Mouse (Mus musculus) thymus, adult 2 months (tissue): ENCODE measurements at regions not wholly inside any gene's neighbourhood (a gene's known extent, or its start where the extent isn't known, plus 50 kb on each side); places are given as distances from the start of the nearest gene placed in this dataset.
A peak's percentile ranks its signal among the peaks of the same experiment; 100 is the strongest.

Experiments used
- DNase-seq: peaks from one replicate; pipeline ENCODE4 v3.0.0; 2021
- H3K27ac ChIP-seq: fragments of 200-500 bp; 2 replicates; pipeline ENCODE4 v1.5.1; 2012; ENCODE audit warnings: low read length, control low read depth; ENCODE audit not compliant: control insufficient read depth, insufficient read depth
- H3K27me3 ChIP-seq: fragments of 200-500 bp; 2 replicates; pipeline ENCODE4 v1.6.1; 2012; ENCODE audit warnings: mild to moderate bottlenecking, low read length, moderate library complexity, mixed read lengths; ENCODE audit not compliant: control insufficient read depth, insufficient read depth
- H3K36me3 ChIP-seq: fragments of 200-500 bp; 2 replicates; pipeline ENCODE4 v1.6.1; 2012; ENCODE audit warnings: mild to moderate bottlenecking, low read length, moderate library complexity; ENCODE audit not compliant: control insufficient read depth, insufficient read depth
- H3K4me1 ChIP-seq: fragments of 200-500 bp; replicated peaks from 2 replicates; pipeline ENCODE4 v1.6.1; 2012; ENCODE audit warnings: low read length; ENCODE audit not compliant: control insufficient read depth, insufficient read depth
- H3K4me3 ChIP-seq: fragments of 200-500 bp; 2 replicates; pipeline ENCODE4 v1.5.1; 2012; ENCODE audit warnings: mild to moderate bottlenecking, low read length, control low read depth, moderate library complexity; ENCODE audit not compliant: control insufficient read depth, insufficient read depth
- CTCF ChIP-seq: fragments of 200-500 bp; IDR thresholded peaks from 2 replicates; pipeline ENCODE4 v1.5.1; 2012; ENCODE audit warnings: mild to moderate bottlenecking, control low read depth, low read length, moderate library complexity, borderline replicate concordance; ENCODE audit not compliant: control insufficient read depth, poor library complexity, insufficient read depth; ENCODE audit errors: extremely low read depth
- POLR2A ChIP-seq: fragments of 200-500 bp; IDR thresholded peaks from 2 replicates; pipeline ENCODE4 v1.6.1; 2012; ENCODE audit warnings: mild to moderate bottlenecking, low read length, control low read depth, moderate library complexity; ENCODE audit not compliant: control insufficient read depth, poor library complexity, insufficient read depth; ENCODE audit errors: extremely low read depth
- WGBS: fragments of 180-500 bp; shearing (Covaris S2); methylation state at CpG from one replicate; pipeline ENCODE4 v1.1.7; 2018; 5-methylcytosine and 5-hydroxymethylcytosine counted together

DNA sequence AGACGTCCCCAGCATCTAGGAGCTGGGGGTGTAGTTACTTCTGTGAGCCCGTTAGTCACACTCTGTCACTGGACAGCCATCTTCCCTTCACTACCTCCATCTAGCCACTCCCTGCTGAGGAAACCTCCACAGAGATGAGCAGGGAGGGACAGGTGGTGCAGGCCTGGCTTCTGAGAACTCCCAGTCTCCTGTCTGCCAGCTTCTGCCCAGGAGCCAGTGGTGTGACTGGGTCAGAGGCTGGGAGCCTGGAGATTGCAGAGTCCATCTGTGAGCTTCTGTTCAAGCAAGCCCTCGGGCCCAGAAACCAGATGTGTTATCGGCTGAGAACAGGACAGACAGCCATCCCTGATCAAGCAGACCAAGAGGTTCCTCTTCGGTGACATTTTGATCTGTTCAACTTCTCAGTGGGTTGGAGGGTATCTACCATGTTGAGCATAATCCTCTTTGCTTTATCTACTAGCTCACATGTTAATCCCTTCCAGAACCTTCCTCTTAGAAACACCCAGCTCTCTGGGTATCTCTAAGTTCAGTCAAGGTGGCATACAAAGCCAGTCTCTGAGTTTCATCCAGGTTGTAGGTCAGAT is 100.3 kb upstream of the Tle3 start:
- Histone ChIP-seq H3K4me3 (no peak overlapping the region), H3K27me3 (no peaks in the 10 kb centered on the region), H3K4me1 (no peaks in the 10 kb centered on the region), H3K27ac (no peak overlapping the region), H3K36me3 (no peaks in the 10 kb centered on the region)
- DNase-seq: no peak
- WGBS: 92% methylated on average over 5 of the region's 5 CpGs
- TF ChIP-seq POLR2A (no peak), CTCF (no peak)

DNA sequence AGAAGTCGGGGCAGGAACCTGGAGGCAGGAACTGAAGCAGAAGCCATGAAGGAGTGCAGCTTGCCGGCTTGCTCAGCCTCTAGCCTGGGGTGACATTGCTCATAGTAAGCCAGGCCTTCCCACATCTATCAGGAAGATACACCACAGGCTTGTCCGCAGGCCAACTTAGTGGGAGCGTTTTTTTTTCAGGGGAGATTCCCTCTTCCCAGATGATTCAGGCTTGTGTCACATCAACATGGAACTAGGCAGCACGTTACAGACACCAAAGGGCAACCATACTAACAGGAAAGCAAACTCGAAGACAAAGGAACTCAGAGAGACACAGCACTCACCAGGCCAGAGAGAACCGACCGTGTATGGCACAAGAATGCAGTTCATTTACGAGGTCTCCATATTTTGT is 98.1 kb upstream of the Tle3 start:
- H3K27me3 ChIP-seq: no peaks in the 10 kb centered on the region
- DNase-seq: no peak
- no peak for TF ChIP-seq POLR2A
- no peak for TF ChIP-seq CTCF

GRCm38 (mm10) chr9:61277369-61278215 is 94.6 kb upstream of the Tle3 start:
- DNase-seq: peak; percentile 72
- H3K4me3 ChIP-seq: no peak overlapping the region
- no peaks in the 10 kb centered on the region for H3K27me3 ChIP-seq
- 28% methylated on average over 21 of the region's 21 CpGs for WGBS
- TF ChIP-seq CTCF (no peak), POLR2A (no peak)
- H3K4me1 ChIP-seq: peaks cover 5% of the 10 kb centered on the region
- H3K27ac ChIP-seq: no peak overlapping the region
- H3K36me3 ChIP-seq: no peaks in the 10 kb centered on the region

More for the DNA sequence above, 98.1 kb upstream of the Tle3 start:
- Histone ChIP-seq H3K4me3 (no peak overlapping the region), H3K27ac (no peak overlapping the region), H3K36me3 (no peaks in the 10 kb centered on the region), H3K4me1 (peaks cover 5% of the 10 kb centered on the region)
- WGBS: 94% methylated on average over 9 of the region's 9 CpGs

DNA sequence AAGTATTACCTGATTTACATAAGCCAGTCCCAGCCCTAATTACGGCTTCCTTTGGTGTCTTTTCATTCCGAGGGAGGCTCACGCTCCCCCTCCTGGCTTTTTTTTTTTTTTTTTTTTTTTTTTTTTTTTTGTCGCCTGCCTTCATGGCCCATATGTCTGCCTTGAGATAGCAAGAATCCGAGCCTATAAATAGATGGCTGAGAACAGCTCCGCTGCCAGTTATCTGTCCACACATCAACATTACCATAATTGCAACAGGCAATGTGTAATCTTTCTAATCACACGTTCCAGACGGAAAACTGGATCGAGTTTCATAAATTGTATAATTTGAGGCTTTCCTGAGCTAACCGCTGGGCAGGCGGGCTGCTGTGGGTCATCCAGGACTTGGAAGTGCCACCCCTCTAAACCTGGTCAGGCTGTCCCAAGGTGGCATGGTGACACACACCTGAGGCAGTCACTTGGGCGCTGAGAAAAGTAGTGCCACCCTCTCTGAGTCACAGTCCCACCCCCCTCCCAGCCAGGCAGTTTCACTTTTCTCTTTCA is 93.9 kb upstream of the Tle3 start:
- Histone ChIP-seq H3K27ac (no peak overlapping the region), H3K27me3 (no peaks in the 10 kb centered on the region), H3K36me3 (no peaks in the 10 kb centered on the region), H3K4me1 (peaks cover 5% of the 10 kb centered on the region), H3K4me3 (no peak overlapping the region)
- no peak for DNase-seq
- TF ChIP-seq POLR2A (no peak), CTCF (no peak)
- WGBS: 18% methylated on average over 12 of the region's 12 CpGs

- H3K27me3 ChIP-seq: no peaks in the 10 kb centered on the region
- H3K27ac ChIP-seq: no peak overlapping the region
- no peak for DNase-seq
- H3K4me3 ChIP-seq: no peak overlapping the region
- H3K4me1 ChIP-seq: peaks cover 5% of the 10 kb centered on the region
- 96% methylated on average over 9 of the region's 9 CpGs for WGBS
- TF ChIP-seq POLR2A: no peak
- TF ChIP-seq CTCF: no peak
- H3K36me3 ChIP-seq: no peaks in the 10 kb centered on the region
Observed at GRCm38 (mm10) chr9:61279044-61279543, 93.1 kb upstream of the Tle3 start.

DNA sequence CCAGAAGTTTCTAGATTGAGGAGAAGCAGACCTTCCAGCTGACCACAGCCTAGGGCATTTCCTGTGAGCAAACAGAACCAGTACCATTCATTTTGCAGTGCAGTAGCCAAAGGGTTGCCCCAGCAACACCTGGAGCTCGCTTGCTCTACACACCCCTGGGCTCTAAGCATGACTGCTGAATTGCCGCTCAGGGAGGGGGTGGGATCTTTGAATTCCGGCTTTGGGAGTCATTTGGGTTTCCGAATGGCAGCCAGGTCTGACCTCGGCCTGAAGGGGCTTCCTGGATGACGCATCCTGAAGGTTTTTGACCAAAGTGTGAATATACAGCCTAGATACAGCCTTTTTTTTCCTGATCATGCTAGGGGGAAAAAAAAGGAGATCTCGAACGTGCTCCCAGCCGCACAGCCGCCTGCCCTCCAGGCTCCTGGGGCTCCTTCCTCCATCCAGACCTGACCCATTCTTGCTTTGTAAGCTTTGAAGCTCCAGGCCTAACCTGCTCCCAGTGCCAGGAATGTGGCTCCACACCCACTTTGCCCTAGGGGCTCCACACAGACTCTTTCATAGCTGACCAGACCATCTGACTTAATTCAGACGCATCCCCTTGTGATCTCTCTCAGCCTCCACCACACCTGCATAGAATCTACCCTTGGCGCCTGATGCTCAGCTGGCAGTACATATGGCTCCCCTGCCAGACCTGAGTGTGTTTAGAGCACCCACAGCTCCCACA is 91.1 kb upstream of the Tle3 start:
- H3K27me3 ChIP-seq: no peaks in the 10 kb centered on the region
- no peak overlapping the region for H3K27ac ChIP-seq
- no peak for DNase-seq
- H3K4me1 ChIP-seq: peaks cover 5% of the 10 kb centered on the region
- no peaks in the 10 kb centered on the region for H3K36me3 ChIP-seq
- no peak for TF ChIP-seq CTCF
- no peak for TF ChIP-seq POLR2A
- H3K4me3 ChIP-seq: no peak overlapping the region
- 93% methylated on average over 12 of the region's 12 CpGs for WGBS
